Mouse (Mus musculus): Measurements from ENCODE around the gene Rgs16.

Rgs16 gene

GRCm38 (mm10) chr1:153720935-153721334 is 19.2 kb upstream of the Rgs16 start:
- no peak for DNase-seq (ENCODE audit: low read depth, low spot score)

- no peak for DNase-seq (ENCODE audit: low read depth, low spot score)
These were observed 18.4 kb upstream of the Rgs16 start for GRCm38 (mm10) chr1:153721565-153722310.

GRCm38 (mm10) chr1:153723426-153723825 is 16.7 kb upstream of the Rgs16 start:
- DNase-seq (ENCODE audit: low read depth, low spot score): no peak

- no peak for DNase-seq (ENCODE audit: low read depth, low spot score)
These were observed 13.5 kb upstream of the Rgs16 start for GRCm38 (mm10) chr1:153726636-153727035.

- DNase-seq (ENCODE audit: low read depth, low spot score): no peak
These were observed 10.3 kb upstream of the Rgs16 start for GRCm38 (mm10) chr1:153729806-153730205.

GRCm38 (mm10) chr1:153730671-153731070 is 9.5 kb upstream of the Rgs16 start:
- no peak for DNase-seq (ENCODE audit: low read depth, low spot score)

GRCm38 (mm10) chr1:153733181-153733580 is 7.0 kb upstream of the Rgs16 start:
- no peak for DNase-seq (ENCODE audit: low read depth, low spot score)

- no peak for DNase-seq (ENCODE audit: low read depth, low spot score)
These were observed 5.3 kb upstream of the Rgs16 start for GRCm38 (mm10) chr1:153734866-153735265.

GRCm38 (mm10) chr1:153736096-153736495 is 4.1 kb upstream of the Rgs16 start:
- no peak for DNase-seq (ENCODE audit: low read depth, low spot score)

GRCm38 (mm10) chr1:153737101-153738085 is 2.8 kb upstream of the Rgs16 start:
- DNase-seq (ENCODE audit: low read depth, low spot score): no peak

GRCm38 (mm10) chr1:153739437-153740015 is 623 bp upstream of the Rgs16 start:
- no peak for DNase-seq (ENCODE audit: low read depth, low spot score)

GRCm38 (mm10) chr1:153740775-153741400 is 739 bp downstream of the Rgs16 start:
- DNase-seq (ENCODE audit: low read depth, low spot score): no peak

- DNase-seq (ENCODE audit: low read depth, low spot score): no peak
These were observed 1.6 kb downstream of the Rgs16 start for GRCm38 (mm10) chr1:153741551-153742316.

GRCm38 (mm10) chr1:153742374-153743155 is 2.4 kb downstream of the Rgs16 start:
- no peak for DNase-seq (ENCODE audit: low read depth, low spot score)

GRCm38 (mm10) chr1:153746119-153746670 is 6.0 kb downstream of the Rgs16 start:
- DNase-seq (ENCODE audit: low read depth, low spot score): no peak

- DNase-seq (ENCODE audit: low read depth, low spot score): no peak
These were observed 6.6 kb downstream of the Rgs16 start for GRCm38 (mm10) chr1:153746728-153747127.

GRCm38 (mm10) chr1:153747861-153748530 is 7.8 kb downstream of the Rgs16 start:
- DNase-seq (ENCODE audit: low read depth, low spot score): no peak

GRCm38 (mm10) chr1:153748549-153748948 is 8.4 kb downstream of the Rgs16 start:
- DNase-seq (ENCODE audit: low read depth, low spot score): no peak

- peak; percentile 66 for DNase-seq (ENCODE audit: low read depth, low spot score)
These were observed 9.2 kb downstream of the Rgs16 start, which contains the start of gene Rnasel for GRCm38 (mm10) chr1:153749211-153749801. Rnasel (plus strand) TSS chr1:153749426.

Measured in WW6 (cell line).